Mouse (Mus musculus) embryonic fibroblast, embryonic 13.5 days (primary cell): ENCODE measurements around the gene Dennd6a.

Experiments
- CTCF ChIP-seq: IDR thresholded peaks from 2 replicates; pipeline ENCODE4 v1.5.1; 2011; ENCODE audit warnings: mild to moderate bottlenecking, control low read depth, low read length, moderate library complexity, borderline replicate concordance; ENCODE audit not compliant: insufficient read depth
- POLR2A ChIP-seq: IDR thresholded peaks from 2 replicates; pipeline ENCODE4 v1.6.1; 2011; ENCODE audit warnings: low read depth, mild to moderate bottlenecking, control low read depth, low read length, moderate library complexity

DNA sequence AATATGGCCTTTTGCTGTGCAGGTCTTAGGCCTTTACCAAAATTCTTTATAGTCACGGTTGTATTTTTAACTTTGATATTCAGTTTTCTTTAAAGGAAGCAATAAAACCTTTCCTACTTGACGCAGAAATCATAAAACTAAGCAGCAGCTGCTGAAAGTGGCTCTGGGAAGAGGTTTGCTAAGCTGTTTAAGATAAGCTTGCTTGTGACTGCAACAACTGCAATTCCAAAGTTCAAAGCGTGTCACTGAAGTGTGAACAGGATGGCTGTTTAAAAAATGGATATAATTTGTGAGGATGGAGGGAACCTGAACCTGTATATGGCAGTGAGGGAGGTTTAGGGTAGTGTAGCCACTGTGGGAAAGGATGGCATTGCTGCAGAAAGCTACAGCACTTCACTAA is 88.4 kb downstream of the Dennd6a start:
- TF ChIP-seq CTCF (no peak), POLR2A (no peak)
